Mouse (Mus musculus) forebrain, embryonic 13.5 days (tissue): ENCODE data around the gene Stat5b. TPM values are rescaled to one million over a fixed set of nuclear protein-coding genes. Genes with fewer than 3 reads are reported as not detected.

Experiments used
- ATAC-seq: fragments of 200-750 bp; cut with Nextera tagmentation; 2 replicates; pipeline ENCODE4 v1.8.0; 2017
- H3K27ac ChIP-seq: fragments of 300-500 bp; sonication (generic); 2 replicates; pipeline ENCODE4 v1.5.1; 2015; ENCODE audit warnings: inconsistent platforms, mild to moderate bottlenecking, moderate library complexity
- H3K27me3 ChIP-seq: fragments of 300-500 bp; sonication (generic); 2 replicates; pipeline ENCODE4 v1.6.1; 2015; ENCODE audit warnings: mild to moderate bottlenecking, inconsistent platforms
- H3K36me3 ChIP-seq: fragments of 300-500 bp; sonication (generic); 2 replicates; pipeline ENCODE4 v1.6.1; 2015; ENCODE audit warnings: mild to moderate bottlenecking, inconsistent platforms; ENCODE audit not compliant: poor library complexity, severe bottlenecking
- H3K4me1 ChIP-seq: fragments of 300-500 bp; sonication (generic); 2 replicates; pipeline ENCODE4 v1.6.1; 2015; ENCODE audit warnings: inconsistent platforms
- H3K4me2 ChIP-seq: fragments of 300-500 bp; sonication (generic); 2 replicates; pipeline ENCODE4 v1.6.1; 2015; ENCODE audit warnings: inconsistent platforms, mild to moderate bottlenecking, moderate library complexity
- H3K4me3 ChIP-seq: fragments of 300-500 bp; sonication (generic); 2 replicates; pipeline ENCODE4 v1.5.1; 2015; ENCODE audit warnings: mild to moderate bottlenecking, inconsistent platforms
- H3K9ac ChIP-seq: fragments of 300-500 bp; sonication (generic); 2 replicates; pipeline ENCODE4 v1.6.1; 2015; ENCODE audit warnings: mild to moderate bottlenecking, inconsistent platforms
- H3K9me3 ChIP-seq: fragments of 300-500 bp; sonication (generic); replicated peaks from 2 replicates; pipeline ENCODE4 v1.6.1; 2016; ENCODE audit warnings: inconsistent platforms
- WGBS: fragments of 180-500 bp; shearing (Covaris S2); methylation state at CpG from one replicate; pipeline ENCODE4 v1.1.7; 2015; 5-methylcytosine and 5-hydroxymethylcytosine counted together
- polyA plus RNA-seq: library from polyadenylated mRNA; unstranded; fragments of >200 nt; fragmentation: Nextera tagmentation; extraction: Ambion mirVana; gene quantifications from 2 replicates; pipeline ENCODE4 v1.2.1, GENCODE M21; 2015

Gene Stat5b
- polyA plus RNA-seq, 1 experiment from 2014 or later = 11.1 TPM

DNA sequence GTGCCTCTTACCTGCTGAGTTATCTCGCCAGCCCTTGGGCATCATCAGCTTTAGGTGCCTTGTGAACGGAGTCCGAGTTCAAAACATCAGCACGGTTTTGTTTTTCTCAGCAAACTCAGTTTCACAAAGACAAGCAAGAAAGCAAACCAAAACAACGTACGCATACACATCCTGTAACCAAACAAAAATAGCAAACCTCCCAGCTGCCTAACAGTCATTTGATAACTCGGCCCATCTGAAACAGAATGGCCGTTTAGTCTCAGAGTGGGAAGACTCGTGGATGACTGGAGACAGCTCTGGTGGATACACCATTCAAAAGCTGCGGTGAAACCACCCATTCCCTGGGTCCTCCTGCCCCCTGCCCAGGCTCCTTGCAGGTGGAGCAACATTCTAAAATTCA, 19.1 kb downstream of the Stat5b start:
- WGBS = 84% methylated on average over 10 of the region's 10 CpGs
- Histone ChIP-seq H3K4me3 (no peak overlapping the region), H3K27ac (no peak overlapping the region), H3K36me3 (no peaks in the 10 kb centered on the region), H3K9ac (no peak overlapping the region), H3K4me2 (no peak overlapping the region), H3K27me3 (no peaks in the 10 kb centered on the region), H3K9me3 (no peaks in the 10 kb centered on the region; the same call in 1 of the 2 replicates), H3K4me1 (peaks cover 19% of the 10 kb centered on the region)
- no peak for ATAC-seq

DNA sequence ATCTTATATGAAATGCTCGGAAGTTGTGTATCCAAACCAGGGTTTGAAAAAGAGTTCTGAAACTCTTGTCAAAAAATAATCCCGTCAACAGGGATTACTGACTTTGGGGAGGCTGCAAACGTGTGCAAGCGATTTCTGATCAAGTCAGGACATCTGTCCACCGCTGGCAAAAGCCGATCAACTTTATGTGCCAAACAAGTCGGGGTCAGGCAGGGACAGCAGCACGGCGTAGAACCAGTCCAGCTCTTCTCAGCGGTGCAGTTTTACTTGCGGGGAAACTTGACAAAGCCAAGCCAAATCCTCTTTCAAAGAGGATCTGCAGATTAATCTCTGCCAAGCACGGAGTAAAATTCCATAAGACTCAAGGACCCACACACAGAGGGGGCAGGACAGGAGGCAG, 20.8 kb downstream of the Stat5b start:
- no peak for ATAC-seq
- no peak overlapping the region for H3K27ac ChIP-seq

DNA sequence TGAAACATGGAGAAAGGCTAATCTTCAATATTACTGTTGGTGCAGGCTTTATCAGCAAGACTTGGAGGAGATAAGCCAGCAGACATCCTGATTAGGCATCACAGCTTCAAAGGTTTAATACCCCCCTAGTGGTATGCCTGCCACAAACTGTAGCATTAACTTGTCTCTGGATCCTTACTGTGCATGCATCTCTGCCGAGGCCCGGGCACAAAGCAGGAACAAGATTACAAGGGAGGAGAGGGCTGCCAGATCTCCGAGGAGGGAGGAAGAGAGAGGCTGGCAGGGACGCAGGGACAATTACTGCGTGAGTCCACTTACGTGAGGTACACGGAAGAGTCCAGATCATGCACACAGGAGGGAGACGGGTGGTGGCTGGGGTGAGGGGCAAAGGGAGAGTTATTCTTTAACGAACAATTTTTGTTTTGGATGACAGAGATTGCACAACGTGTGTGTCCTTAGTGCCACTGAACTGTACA, 21.8 kb downstream of the Stat5b start:
- H3K4me2 ChIP-seq = no peak overlapping the region
- H3K9ac ChIP-seq = no peak overlapping the region
- H3K4me1 ChIP-seq = peaks cover 33% of the 10 kb centered on the region
- no peaks in the 10 kb centered on the region for H3K27me3 ChIP-seq
- WGBS = 43% methylated on average over 10 of the region's 10 CpGs
- 0 out of 2 replicates have a peak, but pooled peaks have one; percentile 30 for ATAC-seq
- H3K9me3 ChIP-seq = no peaks in the 10 kb centered on the region; the same call in 1 of the 2 replicates
- H3K36me3 ChIP-seq = no peaks in the 10 kb centered on the region
- H3K27ac ChIP-seq = no peak overlapping the region
- no peak overlapping the region for H3K4me3 ChIP-seq

More for the DNA sequence above, 20.8 kb downstream of the Stat5b start:
- Histone ChIP-seq H3K4me1 (peaks cover 33% of the 10 kb centered on the region), H3K4me2 (no peak overlapping the region), H3K27me3 (no peaks in the 10 kb centered on the region), H3K9me3 (no peaks in the 10 kb centered on the region; the same call in 1 of the 2 replicates), H3K36me3 (no peaks in the 10 kb centered on the region), H3K4me3 (no peak overlapping the region), H3K9ac (no peak overlapping the region)
- WGBS = 61% methylated on average over 12 of the region's 12 CpGs

DNA sequence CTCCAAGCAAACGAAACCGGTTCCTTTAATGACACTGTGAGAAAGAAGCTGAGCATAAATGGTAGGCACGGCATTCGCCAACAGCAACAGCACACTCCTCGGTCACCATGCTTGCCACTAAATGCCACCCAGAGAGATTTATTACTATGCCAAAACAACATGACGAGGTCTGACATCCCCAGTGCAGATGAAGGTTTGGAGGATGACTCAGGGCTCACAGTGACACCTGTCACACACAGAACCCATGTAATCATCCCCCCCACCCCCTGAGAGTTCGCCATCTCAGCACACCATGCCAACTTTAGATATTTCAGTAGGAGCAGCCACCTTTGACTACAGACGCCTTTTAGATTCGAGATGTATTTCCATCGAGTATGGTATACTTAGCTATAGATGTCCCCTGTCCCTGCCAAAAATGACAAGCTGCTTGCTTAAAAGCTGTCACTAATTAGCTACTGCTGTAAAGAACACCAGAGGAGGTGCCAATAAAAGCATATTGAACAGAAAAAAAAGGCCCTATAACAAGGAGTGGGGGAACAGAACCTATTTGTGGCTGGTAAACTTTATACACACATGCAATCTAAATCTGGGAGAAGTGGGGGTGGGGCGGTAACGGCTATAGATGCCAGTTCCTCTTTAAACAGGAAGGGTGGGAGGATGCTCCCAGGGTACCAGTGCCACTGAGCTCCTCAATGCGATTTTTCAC, 24.2 kb downstream of the Stat5b start:
- Histone ChIP-seq H3K9me3 (no peaks in the 10 kb centered on the region; the same call in 1 of the 2 replicates), H3K4me1 (peaks cover 33% of the 10 kb centered on the region), H3K27me3 (peaks cover 3% of the 10 kb centered on the region; the same call in 1 of the 2 replicates), H3K4me3 (no peak overlapping the region), H3K36me3 (no peaks in the 10 kb centered on the region), H3K27ac (no peak overlapping the region), H3K4me2 (no peak overlapping the region), H3K9ac (no peak overlapping the region)
- WGBS = 61% methylated on average over 13 of the region's 13 CpGs
- ATAC-seq = peak; percentile 45; the same call in 1 of the 2 replicates

DNA sequence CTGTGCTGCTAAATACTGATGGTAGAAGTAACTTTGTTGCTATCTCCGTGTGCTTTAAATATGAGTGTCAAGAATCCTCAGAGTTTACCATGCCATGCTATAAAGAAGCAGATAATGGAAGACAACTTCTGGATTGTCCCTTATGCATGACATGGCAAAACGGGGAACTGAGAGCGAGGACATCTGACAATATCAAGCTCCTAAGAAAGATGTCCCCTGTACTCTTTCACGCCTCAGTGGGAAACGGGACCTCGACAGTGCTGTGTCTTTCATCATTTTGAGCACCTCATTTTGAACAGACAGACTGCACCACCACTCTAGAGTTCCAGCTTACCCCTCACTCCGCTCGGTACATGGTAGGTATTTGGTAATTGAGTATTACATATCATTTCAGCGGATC, 25.1 kb downstream of the Stat5b start:
- Histone ChIP-seq H3K4me3 (no peak overlapping the region), H3K9ac (no peak overlapping the region), H3K4me2 (no peak overlapping the region), H3K36me3 (no peaks in the 10 kb centered on the region), H3K4me1 (peaks cover 33% of the 10 kb centered on the region), H3K27ac (no peak overlapping the region), H3K9me3 (no peaks in the 10 kb centered on the region; the same call in 1 of the 2 replicates), H3K27me3 (peaks cover 3% of the 10 kb centered on the region; the same call in 1 of the 2 replicates)
- WGBS = 77% methylated on average over 9 of the region's 9 CpGs
- ATAC-seq = no peak

DNA sequence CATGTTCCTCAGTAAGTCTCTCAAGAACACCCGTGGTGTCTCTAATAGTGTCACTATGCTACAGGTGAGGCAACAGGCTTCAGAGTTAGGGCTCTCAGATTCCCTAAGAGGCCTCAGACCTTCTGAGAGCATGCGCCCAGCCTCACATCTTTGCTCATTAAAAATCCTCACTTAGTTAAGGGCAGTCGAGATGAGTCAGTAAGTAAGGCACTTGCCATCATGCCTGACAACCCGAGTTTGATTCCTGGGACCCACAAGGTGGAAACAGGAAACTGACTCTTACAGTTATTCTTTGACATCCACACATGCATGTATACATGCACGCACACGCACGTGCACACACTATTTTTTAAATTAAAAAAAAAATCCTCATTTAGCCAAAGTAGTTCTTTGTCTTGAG, 26.0 kb downstream of the Stat5b start:
- H3K9me3 ChIP-seq = no peaks in the 10 kb centered on the region; the same call in 1 of the 2 replicates
- H3K27me3 ChIP-seq = peaks cover 3% of the 10 kb centered on the region; the same call in 1 of the 2 replicates
- peaks cover 33% of the 10 kb centered on the region for H3K4me1 ChIP-seq
- WGBS = 87% methylated on average over 7 of the region's 7 CpGs
- H3K4me2 ChIP-seq = no peak overlapping the region
- H3K36me3 ChIP-seq = no peaks in the 10 kb centered on the region
- no peak for ATAC-seq
- no peak overlapping the region for H3K4me3 ChIP-seq
- H3K9ac ChIP-seq = no peak overlapping the region
- no peak overlapping the region for H3K27ac ChIP-seq

DNA sequence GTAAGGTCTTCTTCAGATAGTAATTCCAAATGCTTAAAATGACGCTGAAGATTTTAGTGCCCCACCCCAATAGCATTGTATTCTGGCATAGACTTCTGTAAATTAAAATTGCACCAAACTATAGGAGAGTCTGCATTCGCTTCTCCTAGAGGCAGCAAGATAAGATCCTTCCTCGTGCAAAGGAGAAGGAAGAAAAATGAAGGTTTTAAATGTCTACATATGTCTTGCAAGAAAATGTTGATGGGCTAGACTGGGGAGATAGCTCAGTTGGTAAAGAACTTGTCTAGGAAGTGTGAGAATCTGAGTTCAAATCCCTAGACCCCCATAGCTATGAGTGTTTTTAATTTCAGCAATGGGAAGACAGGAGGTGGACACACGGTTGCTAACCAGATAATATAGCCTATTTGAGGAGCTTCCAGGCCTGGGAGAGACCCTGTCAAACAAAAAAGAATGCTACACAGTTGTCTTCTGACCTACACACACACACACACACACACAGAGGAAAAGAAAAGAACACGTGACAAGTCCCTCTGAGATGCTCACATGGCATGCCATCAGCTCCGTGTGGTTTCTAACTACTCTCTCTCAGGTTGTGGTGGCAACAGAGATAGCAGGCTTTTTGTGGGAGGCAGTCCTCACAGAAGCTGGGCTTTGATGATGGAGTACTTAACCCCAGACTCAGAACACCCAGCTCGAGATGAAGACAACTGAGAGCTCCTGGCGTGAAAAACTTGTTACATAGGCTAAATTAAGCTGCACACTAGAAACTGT, 26.8 kb downstream of the Stat5b start:
- H3K4me1 ChIP-seq = peaks cover 27% of the 10 kb centered on the region
- no peak overlapping the region for H3K4me3 ChIP-seq
- H3K27me3 ChIP-seq = peaks cover 3% of the 10 kb centered on the region; the same call in 1 of the 2 replicates
- H3K36me3 ChIP-seq = no peaks in the 10 kb centered on the region
- H3K27ac ChIP-seq = no peak overlapping the region
- H3K4me2 ChIP-seq = no peak overlapping the region
- no peaks in the 10 kb centered on the region; the same call in 1 of the 2 replicates for H3K9me3 ChIP-seq
- no peak overlapping the region for H3K9ac ChIP-seq
- ATAC-seq = no peak
- 78% methylated on average over 8 of the region's 8 CpGs for WGBS

DNA sequence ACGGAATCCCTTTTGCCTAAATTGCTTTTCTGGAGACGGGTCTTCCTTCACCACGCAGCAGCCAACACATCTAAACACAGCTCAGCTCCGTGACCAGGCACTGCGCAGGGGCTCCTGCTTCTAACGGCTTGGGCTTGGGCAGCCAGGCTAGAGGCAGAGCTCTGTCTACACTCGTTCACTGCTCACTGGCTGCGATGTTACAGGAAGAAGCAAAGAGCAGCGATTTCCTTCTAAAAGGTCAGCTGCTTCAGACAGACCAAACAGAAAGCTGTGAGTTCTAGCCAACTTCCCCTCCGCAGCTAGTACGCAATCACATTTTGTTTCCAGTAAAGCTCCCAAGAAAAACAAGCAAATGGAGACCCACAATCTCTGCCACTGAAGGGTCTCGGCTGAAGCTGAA, 28.2 kb downstream of the Stat5b start:
- 83% methylated on average over 12 of the region's 12 CpGs for WGBS
- ATAC-seq = no peak

DNA sequence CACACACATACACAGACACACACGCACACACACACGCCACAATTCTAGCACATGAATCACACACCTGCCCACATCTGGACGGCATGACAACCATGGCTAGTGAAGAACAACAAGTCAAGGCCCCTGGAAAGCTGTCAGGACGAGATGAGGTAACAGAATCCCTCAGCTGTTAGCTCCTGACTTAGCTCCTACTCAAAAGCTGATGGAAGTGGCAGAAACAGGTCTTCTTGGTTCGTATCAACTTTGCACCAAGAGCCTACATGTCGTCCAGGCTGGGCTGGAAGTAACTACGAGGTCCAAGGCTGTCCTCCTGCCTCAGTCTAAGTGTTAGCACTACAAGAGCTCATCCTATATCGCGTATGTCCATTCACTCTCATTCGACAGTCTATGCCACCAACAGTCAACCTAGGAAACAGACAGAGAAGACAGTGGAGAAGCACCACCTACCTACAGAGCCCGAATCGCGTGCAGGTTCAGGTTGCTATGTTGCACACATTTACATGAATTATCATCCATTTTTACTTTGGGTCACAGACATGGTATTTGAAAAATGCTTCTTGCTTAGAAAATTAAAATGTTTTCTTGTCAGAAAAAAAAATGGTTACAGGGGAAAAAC, 28.8 kb downstream of the Stat5b start:
- Histone ChIP-seq H3K4me2 (no peak overlapping the region), H3K4me3 (no peak overlapping the region), H3K27ac (no peak overlapping the region), H3K36me3 (no peaks in the 10 kb centered on the region), H3K9me3 (no peaks in the 10 kb centered on the region), H3K27me3 (peaks cover 3% of the 10 kb centered on the region; the same call in 1 of the 2 replicates), H3K9ac (no peak overlapping the region), H3K4me1 (peaks cover 24% of the 10 kb centered on the region)
- WGBS = 87% methylated on average over 13 of the region's 13 CpGs
- no peak for ATAC-seq

More for the DNA sequence above, 28.2 kb downstream of the Stat5b start:
- Histone ChIP-seq H3K9ac (no peak overlapping the region), H3K9me3 (no peaks in the 10 kb centered on the region; the same call in 1 of the 2 replicates), H3K4me2 (no peak overlapping the region), H3K27ac (no peak overlapping the region), H3K4me1 (peaks cover 21% of the 10 kb centered on the region), H3K4me3 (no peak overlapping the region), H3K36me3 (no peaks in the 10 kb centered on the region), H3K27me3 (peaks cover 3% of the 10 kb centered on the region; the same call in 1 of the 2 replicates)

DNA sequence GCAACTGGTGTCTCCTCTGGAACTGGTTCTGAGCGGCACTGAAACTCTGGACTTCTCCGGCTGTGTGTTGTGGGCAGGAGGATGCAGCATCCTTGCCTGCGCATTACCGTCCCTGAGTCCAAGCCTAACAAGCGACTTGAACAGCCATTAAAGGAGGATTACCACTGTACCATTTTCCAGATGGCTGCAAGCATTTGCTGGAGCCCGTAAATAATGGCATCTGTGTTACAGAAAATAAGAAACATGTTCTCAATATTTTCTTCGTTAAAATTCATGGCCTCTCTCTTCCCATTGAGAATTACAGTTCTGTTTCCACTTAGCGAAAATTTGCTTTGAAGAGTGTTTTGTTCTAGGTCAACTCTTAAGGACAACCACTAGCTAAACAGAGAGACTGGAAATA, 30.5 kb downstream of the Stat5b start:
- ATAC-seq = no peak
- no peaks in the 10 kb centered on the region for H3K9me3 ChIP-seq
- H3K4me1 ChIP-seq = peaks cover 10% of the 10 kb centered on the region; the same call in 1 of the 2 replicates
- H3K4me3 ChIP-seq = no peak overlapping the region
- H3K27me3 ChIP-seq = peaks cover 3% of the 10 kb centered on the region; the same call in 1 of the 2 replicates
- H3K36me3 ChIP-seq = no peaks in the 10 kb centered on the region
- H3K4me2 ChIP-seq = no peak overlapping the region
- no peak overlapping the region for H3K27ac ChIP-seq
- no peak overlapping the region for H3K9ac ChIP-seq
- WGBS = 67% methylated on average over 8 of the region's 8 CpGs

DNA sequence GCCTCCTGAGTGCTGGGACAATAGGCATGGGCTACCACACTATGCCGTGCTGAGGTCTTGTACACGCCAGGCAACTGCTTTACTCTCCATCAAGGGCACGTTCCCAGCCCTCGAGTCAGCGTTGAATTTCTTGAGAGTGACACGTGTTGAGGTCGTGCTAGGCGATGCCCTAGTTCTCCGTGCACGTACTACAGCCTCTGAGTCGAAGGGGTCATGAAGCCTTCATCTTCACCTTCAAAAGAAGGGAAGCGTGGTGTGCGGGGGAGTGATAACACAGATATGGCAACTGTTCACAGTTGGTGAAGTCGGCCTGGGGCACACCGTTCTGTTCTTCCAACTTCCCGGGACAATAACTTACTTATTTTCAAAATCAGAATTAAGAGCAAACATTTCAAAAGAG, 30.9 kb downstream of the Stat5b start:
- no peaks in the 10 kb centered on the region for H3K9me3 ChIP-seq
- H3K36me3 ChIP-seq = no peaks in the 10 kb centered on the region
- H3K4me3 ChIP-seq = no peak overlapping the region
- H3K4me1 ChIP-seq = peaks cover 9% of the 10 kb centered on the region; the same call in 1 of the 2 replicates
- H3K4me2 ChIP-seq = no peak overlapping the region
- WGBS = 94% methylated on average over 16 of the region's 16 CpGs
- peaks cover 3% of the 10 kb centered on the region; the same call in 1 of the 2 replicates for H3K27me3 ChIP-seq
- ATAC-seq = no peak
- no peak overlapping the region for H3K9ac ChIP-seq
- H3K27ac ChIP-seq = no peak overlapping the region
